Mouse (Mus musculus): ENCODE measurements around the gene Adamts14. TPM values are rescaled to one million over a fixed set of nuclear protein-coding genes. Genes with fewer than 3 reads are reported as not detected.

Gene Adamts14
- polyA plus RNA-seq (2012; rRNA removed; ENCODE audit: low replicate concordance), result 3.8 and 8.9 TPM in 2 replicates

GRCm38 (mm10) chr10:61273081-61273843 lies at the start of gene Adamts14:
Gene Adamts14 (minus strand): TSS chr10:61273438.

GRCm38 (mm10) chr10:61297477-61297876 lies 24.2 kb upstream of the Adamts14 start, which contains the start of gene Prf1:
Gene Prf1 (plus strand): TSS chr10:61297833.

DNA sequence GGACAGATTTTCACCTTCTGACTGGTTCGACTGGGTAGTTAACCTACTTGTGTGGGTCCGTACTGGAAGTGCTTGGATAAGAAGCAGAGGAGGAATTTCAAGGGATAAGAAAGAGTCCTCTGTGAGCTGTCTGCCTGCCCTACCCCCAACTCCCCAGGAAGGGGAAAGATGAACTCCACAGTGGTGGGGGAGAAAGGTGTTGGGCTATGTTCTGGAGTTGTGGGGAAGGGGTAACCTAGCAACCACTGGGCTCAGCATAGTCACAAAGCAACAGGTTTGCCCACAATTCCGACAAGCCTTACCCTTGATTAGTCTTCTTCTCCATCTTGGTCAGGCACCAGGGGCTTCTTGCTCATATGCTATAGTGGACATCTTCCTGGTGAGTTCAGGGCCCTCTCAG lies 101.6 kb downstream of the Adamts14 start, which contains the start of gene Tbata:
Tbata (plus strand) TSS at position 301 of the 400 bp plus-strand sequence.

DNA sequence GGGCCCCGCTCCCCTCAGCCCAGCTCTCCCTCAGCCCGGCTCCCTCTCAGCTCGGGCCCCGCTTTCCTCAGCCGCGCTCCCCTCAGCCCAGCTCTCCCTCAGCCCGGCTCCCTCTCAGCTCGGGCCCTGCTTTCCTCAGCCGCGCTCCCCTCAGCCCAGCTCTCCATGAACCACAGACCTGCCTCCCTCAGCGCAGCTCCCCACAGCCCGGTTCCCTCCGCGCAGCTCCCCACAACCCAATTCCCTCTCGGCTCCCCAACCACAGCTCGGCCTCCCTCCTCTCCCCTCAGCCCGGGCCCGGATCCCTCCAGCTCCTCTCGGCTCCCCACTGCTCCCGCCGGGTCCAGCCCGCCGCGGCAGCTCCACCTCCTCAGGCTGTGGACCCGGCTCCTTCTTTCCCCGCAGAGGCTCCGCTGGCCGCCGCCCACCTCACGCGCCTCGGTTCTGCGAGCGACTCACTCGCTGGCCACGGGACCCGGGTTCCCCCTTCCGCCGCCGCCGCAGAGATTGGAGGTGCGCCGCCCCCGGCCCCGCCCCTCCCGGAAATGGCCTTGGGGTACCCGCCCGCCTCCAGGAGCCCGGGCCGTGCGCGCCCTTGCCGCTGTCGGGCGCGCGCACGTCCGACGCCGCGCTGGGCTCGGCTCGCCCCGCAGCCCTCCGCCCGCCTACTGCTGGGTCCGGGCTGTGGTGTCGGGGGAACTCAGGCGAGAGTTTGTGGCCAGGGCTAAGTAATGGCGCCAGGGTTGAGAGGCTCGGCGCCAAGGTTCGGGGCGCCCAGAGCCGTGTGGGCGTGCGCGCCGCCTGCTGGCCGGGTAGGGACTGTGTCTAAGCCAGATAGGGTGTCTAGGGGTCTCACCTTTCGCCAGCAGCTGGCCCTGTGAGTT lies 125.8 kb downstream of the Adamts14 start, which contains the start of gene Sgpl1:
Sgpl1 (minus strand) TSS at position 547 of the 884 bp plus-strand sequence.

Other genes with a start within 250 kb of the Adamts14 start
- 6.1 and 30.5 TPM in 2 replicates for gene Pcbd1, start 184.1 kb downstream of the Adamts14 start, polyA plus RNA-seq (2012; rRNA removed; ENCODE audit: low replicate concordance)
- 59.4 and 69.0 TPM in 2 replicates for gene Sgpl1, start 125.7 kb downstream of the Adamts14 start, polyA plus RNA-seq (2012; rRNA removed; ENCODE audit: low replicate concordance)
- 0.39 and 1.2 TPM in 2 replicates for gene Tbata, start 101.5 kb downstream of the Adamts14 start, polyA plus RNA-seq (2012; rRNA removed; ENCODE audit: low replicate concordance)
- 1.3 and 7.2 TPM in 2 replicates for gene Prf1, start 24.4 kb upstream of the Adamts14 start, polyA plus RNA-seq (2012; rRNA removed; ENCODE audit: low replicate concordance)
- 25.7 and 33.8 TPM in 2 replicates for gene Pald1, start 110.1 kb upstream of the Adamts14 start, polyA plus RNA-seq (2012; rRNA removed; ENCODE audit: low replicate concordance)
- gene Nodal, start 144.5 kb upstream of the Adamts14 start, polyA plus RNA-seq (2012; rRNA removed; ENCODE audit: low replicate concordance), result 0.10 TPM in 1 of 2 replicates, not detected in the other
- 90.3 and 105 TPM in 2 replicates for gene Eif4ebp2, start 179.2 kb upstream of the Adamts14 start, polyA plus RNA-seq (2012; rRNA removed; ENCODE audit: low replicate concordance)
- gene Lrrc20, start 202.4 kb upstream of the Adamts14 start, polyA plus RNA-seq (2012; rRNA removed; ENCODE audit: low replicate concordance), result 9.5 and 10.3 TPM in 2 replicates

Measured in subcutaneous adipose tissue, adult 2 months (tissue).